Mouse (Mus musculus): ENCODE results near the gene Vsig10.
"Not testable (repeated sequence)": the region's sequence is repeated elsewhere in the genome, so short reads cannot be mapped to it uniquely, and the experiment has no call there.

Vsig10 gene

DNA sequence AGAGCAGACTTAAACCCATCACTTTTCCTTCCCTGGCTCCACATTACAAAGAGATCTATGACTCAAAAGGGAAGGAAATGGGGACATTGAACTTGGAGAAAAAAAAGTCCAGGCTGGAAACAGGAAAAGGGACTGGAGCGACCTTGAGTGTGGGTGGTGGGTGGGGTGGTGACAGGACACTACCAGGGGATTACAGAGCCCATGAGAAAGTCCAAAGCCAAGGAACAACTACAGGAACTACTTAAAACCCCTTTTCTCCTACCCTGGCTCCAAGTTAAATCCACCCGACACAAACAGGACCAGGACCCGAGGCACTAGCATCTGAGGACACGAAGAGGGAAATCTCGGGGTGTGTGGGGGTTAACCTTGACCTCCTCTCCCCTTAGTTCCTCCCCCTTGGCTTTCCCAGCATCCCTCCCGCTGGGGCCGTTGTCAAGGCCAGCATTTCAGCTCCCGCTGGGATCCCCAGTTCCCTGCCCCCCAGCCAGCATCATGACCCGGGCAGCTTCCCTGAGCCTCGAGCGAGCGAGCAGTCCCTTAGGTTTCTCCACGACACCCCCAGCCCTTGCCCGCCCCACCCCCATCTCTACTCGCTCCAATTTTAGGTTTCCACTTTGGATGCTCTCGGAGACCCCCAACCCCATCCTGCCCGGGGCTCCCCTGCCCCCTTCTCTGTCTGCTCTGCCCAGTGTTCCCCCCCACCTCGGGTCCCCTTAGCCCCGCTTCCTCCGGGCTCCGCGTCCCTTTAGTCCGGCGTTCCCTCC is 37.7 kb downstream of the Vsig10 start:
- peak; percentile 52 for DNase-seq (ENCODE audit: low spot score)

DNA sequence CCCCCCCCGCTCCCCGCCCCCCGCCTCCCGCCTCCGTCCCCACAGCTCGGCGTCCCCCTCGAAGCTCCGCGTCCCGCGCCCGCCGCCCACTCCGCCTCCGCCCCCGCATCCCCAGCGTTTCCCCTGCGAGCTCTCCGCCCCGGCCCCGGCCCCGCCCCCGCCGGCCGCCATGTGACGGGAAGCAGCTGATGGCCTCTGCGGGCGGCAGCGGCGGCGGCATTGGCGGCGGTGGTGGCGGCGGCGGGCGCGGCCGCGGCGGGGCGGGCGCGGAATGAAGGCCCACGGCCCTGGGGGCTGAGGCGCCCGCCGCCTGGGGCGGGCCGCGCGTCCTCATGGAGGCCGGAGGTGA is 38.2 kb downstream of the Vsig10 start, which contains the start of gene Wsb2:
Gene Wsb2 (plus strand): TSS at position 176 of the 349 bp plus-strand sequence.
- DNase-seq (ENCODE audit: low spot score) = peak; percentile 73

DNA sequence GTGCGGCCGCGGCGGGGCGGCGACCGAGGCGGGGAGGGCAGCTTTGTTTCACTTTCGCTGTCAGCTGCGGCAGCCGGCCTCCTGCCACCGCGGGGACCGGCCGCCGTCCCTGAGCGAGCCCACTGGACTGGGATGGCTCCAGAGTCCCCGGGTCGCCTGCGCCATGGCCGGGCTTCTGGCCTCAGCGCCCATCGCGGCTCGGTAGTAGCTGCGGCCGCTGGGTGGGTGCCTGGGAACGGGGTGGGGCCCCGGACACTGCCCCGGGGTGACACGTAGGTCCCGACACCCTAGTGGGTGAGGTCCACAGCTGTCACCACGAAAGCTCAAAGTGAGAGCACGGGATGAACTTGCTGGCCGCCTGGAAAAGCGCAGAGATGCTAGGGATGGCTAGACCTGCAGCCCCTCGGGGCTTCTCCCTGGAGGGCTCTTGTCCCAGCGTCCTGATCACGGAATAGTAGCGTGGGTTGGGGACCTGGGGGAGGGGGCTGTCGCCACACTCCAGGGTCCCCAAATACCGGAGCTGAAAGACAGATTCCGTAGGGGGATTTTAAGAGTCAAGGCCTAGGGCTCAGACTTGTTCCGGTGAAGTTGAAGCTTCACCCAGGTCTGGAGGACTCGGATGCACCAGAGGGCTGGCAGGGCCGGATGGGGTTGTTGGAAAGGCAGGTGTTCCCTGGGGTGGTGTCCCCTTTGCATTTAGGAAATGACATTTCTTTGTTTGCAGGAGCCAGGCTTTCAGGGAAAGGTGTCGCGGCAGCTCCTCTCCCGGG is 38.8 kb downstream of the Vsig10 start:
- DNase-seq (ENCODE audit: low spot score) = no peak

DNA sequence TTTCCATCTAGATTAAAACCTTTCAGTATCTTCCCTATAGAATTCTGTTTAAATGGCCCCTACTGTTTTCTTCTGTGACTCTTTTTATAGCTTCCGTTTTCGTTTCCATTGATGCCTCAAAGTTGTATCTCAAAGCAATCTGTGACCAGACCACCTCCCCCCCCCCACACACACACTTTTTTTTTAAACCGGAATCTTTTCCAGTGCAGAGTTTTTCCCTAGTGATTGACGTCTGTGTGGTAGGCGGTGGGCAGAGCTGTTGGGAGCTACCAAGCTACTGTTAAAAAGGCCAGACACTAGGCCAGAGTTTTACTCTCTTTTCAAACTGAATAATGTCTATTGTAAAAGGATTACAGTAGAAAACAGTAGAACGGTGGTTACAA is 39.4 kb downstream of the Vsig10 start:
- DNase-seq (ENCODE audit: low spot score) = no peak

DNA sequence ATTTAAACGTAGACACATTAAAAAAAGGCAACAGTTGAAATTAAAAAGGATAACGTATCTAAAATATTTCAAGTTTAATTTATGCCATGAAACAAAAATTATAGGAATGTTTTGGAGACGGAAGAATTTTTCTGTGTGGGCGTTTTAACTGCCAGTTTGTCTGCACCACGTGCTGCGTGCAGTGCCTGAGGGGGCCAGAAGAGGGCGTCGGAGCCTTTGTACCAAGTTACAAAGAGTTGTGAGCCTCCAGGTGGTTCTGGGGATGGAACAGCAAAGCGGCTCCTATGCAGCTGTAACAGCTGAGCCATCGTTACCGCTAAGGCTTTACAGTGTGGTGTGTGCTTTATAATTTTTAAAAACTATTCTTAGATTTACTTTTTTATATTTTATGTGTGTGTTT is 39.8 kb downstream of the Vsig10 start:
- peak; percentile 69 for DNase-seq (ENCODE audit: low spot score)

DNA sequence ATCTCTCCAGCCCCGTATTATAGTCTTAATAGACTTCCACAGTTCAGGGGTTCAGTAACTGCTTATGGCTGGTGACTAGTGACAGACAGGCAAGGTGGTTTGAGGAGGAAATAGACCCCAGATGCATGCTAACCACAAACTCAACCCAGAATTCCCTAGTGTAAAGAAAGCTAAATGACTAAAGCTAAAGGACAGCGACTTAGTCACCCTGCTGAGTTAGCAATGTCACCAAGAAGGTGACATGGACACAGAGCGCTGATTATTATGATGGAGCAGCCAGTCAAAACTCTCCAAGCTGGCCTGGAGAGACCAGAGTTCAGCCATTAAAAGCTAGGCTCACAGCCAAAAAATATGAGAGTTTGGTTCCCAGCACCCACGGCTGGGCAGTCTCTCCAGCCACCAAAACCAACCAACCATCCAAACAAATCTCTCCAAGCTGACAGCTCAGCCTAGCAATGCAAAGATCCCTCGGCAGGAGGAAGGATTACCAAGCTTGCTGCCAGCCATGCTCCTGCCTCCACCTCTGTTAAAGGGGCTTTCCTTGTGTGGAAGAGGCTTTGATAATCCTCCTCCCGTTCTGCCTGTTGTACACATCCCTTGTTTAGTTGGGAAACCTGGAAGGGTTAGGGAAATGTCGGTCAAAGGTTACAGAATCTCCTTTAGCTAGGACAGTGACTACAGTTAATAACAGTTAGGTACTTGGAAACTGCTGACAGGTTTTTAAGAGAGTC is 40.8 kb downstream of the Vsig10 start:
- no peak for DNase-seq (ENCODE audit: low spot score)

DNA sequence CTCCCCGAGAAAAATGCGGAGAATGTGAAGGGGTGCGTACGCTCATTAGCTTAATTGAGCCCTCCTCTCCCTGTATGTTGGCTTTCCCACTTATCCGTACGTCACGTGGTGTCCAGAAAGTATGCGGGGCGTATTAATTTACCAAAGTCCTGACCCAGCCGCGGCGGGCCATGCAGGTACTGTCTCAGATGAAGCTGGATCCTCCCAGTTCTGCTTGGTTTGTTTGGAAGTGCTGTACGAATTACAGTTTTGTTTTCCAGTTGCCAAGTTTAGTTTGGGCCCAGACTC is 41.3 kb downstream of the Vsig10 start:
- no peak for DNase-seq (ENCODE audit: low spot score)

DNA sequence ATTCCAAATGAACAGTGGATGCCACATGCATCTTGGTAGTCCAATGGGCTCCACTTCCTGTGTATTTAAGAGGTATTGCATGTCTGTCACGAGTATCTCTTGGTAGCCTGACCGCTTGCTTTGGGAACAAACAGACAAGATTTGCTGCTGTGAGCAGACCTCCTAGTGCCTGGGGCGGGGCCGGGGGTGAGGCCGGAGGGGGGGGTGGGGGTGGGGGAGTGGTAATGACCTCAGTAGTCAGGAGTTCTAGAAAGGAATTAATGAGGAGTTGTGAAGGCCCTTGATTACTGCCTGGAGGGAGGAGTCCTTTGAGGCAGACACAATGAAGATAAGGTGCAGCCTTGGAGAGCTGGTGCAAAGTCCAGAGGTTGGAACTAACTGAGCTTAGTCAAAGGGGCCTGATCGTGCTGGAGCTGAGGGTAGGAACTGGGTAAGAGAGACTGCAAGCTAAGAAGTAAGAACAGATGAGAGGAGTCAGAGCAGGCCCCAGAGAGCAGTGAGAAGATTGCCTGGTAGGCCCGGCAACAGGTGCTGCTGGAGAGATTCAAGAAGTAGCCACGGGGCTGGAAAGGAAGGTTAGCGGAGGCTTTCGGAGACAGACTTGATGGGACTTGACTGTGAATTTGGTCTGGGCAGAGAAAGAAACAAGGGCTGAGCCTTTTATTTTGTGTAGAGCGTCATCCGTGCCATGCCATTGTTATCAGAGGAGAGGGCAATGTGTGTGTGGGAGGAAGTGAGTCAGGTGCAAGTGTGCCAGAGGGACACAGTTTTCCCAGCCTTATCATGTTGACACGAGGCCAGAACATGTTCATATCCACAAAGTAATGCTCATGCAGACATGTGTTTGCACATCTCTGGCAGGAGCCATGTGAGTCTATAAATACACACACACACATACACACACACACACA is 42.0 kb downstream of the Vsig10 start:
- DNase-seq (ENCODE audit: low spot score) = no peak

DNA sequence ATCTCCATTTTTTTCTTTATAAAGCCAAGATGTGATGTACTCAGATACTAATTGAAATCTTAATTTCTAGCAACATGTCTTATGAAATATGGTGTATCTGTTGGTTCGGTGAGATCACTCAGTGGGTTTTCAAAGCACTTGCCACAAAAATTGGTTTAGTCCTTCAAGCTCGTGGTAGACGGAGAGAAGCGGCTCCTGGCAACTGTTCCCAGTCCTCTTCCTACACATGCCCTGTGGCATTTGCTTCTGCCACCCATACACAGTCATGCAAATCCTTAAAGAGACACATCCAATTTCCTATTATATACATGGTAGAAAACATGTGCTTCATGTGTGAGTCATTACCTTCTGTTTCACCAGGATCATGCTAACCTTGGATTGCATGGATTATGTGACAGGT is 42.7 kb downstream of the Vsig10 start:
- no peak for DNase-seq (ENCODE audit: low spot score)

DNA sequence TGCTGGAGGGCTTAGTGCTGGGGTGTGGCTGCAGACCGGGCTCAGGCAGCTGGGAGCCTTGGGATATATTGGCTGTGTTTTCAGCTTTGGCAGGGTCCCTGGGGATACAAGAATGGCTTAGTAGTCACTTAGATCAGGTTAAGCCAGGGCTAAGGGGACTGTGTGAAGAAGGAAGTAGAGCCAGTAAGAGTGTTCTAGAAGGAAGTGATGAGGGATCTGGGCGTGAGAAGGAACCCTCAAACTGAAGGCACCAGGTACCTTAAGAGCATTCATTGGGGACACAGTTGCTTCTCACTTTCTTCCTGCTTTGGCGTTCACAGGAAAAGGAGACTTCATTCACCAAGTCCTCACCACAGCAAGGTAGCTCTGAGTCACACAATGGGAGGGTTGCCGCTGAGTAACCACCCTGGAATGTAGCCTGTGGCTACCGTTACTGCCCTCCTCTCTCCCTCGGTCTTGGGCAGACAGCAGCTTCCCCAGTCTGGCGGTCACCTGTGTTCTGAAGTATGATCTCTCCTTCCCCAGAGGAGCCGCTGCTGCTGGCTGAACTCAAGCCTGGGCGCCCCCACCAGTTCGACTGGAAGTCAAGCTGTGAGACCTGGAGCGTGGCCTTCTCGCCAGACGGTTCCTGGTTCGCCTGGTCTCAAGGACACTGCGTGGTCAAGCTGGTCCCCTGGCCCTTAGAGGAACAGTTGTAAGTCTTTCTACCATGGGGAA is 44.3 kb downstream of the Vsig10 start:
- no peak for DNase-seq (ENCODE audit: low spot score)

DNA sequence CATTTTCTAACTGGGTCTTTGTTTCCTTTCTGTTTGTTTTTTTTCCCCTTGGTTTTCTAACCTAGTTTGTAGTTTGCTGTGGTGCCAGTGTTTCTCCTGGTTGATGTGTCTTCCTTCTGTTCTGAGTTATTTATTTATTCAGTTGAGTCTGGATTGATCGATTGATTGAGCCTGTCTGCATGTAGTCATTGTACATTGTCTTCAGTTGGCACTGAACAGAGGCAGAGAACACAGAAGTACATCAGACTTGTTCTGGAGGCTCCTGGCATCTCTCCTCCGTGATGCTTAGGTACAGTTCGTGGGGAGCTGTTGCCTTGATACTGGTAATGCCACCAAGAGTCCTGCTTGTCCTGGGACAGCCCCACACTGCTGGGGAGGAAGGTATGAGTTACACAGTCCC is 45.9 kb downstream of the Vsig10 start:
- DNase-seq (ENCODE audit: low spot score) = no peak

DNA sequence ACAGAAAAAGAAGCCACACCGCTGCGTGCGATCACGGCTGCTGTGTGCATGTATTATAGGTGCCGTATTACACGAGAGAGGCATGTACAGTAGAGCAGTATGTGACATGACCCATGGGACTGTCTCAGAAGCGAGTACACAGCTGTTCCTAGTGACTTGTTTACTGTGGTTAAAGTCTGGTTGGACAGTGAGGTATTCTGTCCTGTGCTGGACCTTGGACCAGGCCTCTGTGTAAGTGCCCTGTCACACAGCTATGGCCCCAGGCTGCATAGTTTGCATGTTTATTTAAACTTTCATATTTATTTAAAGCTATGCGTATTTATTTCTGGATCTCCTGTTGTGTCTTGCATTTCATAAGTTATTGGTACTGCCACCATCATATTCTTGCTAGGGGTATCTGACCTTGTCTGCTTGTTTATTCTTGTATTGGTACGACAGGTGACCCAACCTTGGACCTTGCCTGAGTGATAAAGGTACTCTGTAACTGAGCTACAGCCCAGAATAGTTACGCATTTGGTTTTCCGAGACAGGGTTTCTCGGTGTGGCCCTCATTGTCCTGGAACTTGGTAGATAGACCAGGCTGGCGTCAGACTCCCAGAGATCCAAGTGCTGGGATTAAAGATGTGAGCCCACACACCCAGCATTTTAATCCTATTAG is 47.1 kb downstream of the Vsig10 start:
- DNase-seq (ENCODE audit: low spot score) = no peak

DNA sequence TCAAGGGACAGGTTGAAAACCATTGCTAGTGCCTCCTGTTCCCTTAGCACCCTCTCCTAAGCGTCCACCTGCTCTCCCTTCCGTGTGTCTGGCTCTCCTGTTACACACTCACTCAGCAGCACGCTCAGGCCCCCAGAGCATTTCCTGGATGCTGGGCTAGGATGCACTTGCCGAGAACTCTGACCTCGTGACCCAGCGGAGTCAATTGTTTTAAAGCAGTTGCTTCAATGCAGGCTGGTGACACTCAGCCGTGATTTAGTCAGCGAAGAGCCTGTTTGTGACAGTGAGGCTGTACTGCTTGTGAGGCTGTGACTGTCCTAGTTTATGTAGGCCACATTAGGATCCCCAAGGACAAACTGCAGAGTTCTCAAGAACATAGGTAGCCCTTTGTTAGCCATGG is 48.3 kb downstream of the Vsig10 start:
- no peak for DNase-seq (ENCODE audit: low spot score)

DNA sequence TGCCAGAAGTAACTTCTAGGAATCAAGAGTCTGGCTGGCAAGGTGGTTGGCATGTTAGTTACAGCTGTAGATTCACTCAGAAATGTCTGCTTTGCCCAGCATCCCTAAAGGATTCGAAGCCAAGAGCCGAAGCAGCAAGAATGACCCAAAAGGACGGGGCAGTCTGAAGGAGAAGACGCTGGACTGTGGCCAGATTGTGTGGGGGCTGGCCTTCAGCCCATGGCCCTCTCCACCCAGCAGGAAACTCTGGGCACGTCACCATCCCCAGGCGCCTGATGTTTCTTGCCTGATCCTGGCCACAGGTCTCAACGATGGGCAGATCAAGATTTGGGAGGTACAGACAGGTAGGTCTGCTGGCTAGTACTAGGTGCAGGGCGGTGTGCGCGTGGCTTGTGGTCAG is 51.7 kb downstream of the Vsig10 start:
- no peak for DNase-seq (ENCODE audit: low spot score)

DNA sequence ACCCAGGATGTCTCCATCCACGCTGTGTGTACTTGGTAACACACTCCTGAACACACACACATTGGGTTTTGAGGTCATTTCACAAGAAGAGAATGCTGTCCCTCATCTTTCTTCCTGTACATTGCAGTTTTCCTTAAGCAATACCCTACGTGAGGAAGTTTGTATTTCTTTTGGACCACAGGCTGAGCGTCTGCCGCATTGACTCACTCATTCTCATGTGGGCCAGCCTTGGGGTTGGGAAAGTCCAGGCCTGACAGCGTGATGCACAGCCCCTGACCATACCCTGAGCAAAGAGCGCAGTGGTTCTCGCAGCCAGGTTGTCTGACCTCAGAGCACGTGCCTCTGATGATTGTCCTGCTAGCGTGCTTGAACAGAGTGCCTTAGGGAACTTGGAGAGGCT is 54.5 kb downstream of the Vsig10 start:
- DNase-seq (ENCODE audit: low spot score) = no peak

DNA sequence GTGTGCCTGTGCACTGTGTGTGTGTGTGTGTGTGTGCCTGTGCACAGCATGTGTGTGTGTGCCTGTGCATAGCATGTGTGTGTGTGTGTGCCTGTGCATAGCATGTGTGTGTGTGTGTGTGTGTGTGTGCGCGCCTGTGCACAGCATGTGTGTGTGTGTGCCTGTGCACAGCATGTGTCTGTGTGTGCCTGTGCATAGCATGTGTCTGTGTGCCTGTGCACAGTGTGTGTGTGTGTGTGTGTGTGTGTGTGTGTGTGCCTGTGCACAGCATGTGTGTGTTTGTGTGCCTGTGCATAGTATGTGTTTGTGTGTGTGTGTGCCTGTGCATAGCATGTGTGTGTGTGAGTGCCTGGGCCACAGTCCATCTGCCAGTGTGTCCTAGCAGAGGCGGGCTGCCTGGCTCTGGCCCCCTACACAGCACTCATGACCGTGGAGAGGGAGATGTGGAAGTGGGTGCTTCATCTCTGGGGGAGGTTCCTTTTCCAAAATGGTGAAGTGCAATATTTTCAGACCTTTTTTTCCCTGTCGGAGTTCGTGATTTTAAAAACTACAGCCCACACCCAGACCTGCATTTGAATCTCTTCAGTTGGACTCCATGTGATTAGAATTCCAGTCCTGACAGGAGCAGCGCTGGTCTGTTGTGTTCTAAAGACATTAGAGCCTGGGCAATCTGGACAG is 55.6 kb downstream of the Vsig10 start:
- DNase-seq (ENCODE audit: low spot score) = no peak

DNA sequence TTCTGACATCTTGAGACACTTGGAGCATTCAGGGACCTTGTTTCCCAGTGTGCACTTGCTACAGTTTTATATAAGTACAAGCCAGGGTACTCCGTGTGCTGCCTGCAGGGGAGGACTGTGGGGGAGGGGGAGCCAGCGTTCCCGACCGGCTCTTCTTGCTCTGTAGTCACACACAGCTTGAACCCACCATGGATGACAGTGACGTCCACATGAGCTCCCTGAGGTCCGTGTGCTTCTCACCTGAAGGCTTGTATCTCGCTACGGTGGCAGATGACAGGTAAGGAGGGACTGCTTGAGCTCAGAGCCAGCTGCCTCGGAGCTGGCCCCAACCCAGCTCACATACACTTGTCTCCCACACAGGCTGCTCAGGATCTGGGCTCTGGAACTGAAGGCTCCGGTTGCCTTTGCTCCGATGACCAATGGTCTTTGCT is 57.5 kb downstream of the Vsig10 start:
- no peak for DNase-seq (ENCODE audit: low spot score)

DNA sequence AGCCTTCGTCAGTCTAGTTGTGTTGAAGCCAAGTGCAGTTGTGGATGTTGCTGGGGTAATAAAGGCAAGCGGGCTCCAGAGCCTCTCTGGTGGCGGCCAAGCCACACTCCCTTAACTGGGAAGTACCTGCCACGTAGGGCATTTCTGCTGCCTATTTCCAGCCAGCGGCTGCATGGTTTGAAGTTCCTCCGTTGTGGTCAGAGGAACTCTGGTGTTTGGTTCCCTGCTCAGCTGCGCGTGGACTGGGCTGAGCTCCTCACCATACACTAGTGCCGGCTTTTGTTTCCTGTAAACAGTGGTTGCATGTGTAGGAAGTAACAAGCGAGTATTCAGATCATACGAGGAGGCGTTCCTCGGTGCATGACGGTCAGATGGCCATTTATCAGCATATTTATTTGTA is 58.8 kb downstream of the Vsig10 start:
- DNase-seq (ENCODE audit: low spot score) = not testable (repeated sequence)

DNA sequence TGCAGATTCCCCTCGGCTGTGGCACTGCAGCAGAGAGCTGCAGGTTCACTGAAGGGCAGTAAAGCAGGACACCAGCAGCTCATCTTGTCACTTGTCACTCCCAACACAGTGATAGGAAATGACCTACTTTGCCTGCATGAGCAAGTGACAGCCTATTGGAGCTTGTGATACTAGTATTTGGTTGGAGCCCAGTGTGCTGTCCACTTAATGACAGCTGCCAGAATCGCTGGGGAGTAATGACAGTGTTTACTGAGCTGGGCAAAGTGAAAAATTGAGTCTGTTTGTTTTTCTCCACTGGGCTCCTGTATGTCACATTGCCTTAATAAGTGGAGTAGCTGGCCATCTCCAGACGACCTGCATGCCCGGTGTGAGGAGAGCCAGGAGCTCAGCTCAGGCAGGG is 61.3 kb downstream of the Vsig10 start:
- DNase-seq (ENCODE audit: low spot score) = no peak

DNA sequence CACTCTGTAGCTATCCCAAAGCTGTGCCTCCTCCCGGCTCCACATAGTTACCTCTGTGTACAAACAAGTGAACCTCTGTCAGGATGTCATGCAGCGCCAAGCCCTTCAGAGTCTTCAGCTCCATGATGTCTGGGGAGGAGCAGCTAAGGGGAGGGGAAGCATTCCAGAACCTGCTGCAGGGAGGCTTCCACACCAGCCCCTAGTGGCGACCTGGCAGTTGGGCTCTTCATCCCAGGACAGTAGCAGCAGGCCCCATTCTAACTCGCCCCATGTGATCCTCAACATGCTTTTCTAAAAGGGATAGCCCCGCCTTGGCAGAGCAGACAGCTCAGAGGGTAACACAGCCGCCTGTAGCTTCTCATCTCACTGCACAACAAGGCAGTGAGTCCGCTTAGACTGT is 62.9 kb downstream of the Vsig10 start:
- no peak for DNase-seq (ENCODE audit: low spot score)
